Mouse (Mus musculus) testis, adult 2 months (tissue): ENCODE results near the gene Styx.

Source experiments
- CTCF ChIP-seq: fragments of 200-500 bp; IDR thresholded peaks from 2 replicates; pipeline ENCODE4 v1.5.1; 2012; ENCODE audit warnings: low read depth, mild to moderate bottlenecking, inconsistent platforms, low read length, moderate library complexity; ENCODE audit not compliant: control insufficient read depth, insufficient read depth, insufficient replicate concordance
- POLR2A ChIP-seq: fragments of 200-500 bp; IDR thresholded peaks from 2 replicates; pipeline ENCODE4 v1.6.1; 2012; ENCODE audit warnings: low read depth, mild to moderate bottlenecking, inconsistent platforms, low read length, moderate library complexity; ENCODE audit not compliant: control insufficient read depth

- TF ChIP-seq CTCF (no peak), POLR2A (no peak)
Measured at GRCm38 (mm10) chr14:45320111-45320510, 30.8 kb upstream of the Styx start.
